Mouse (Mus musculus) forebrain, embryonic 12.5 days (tissue): ENCODE results near the gene Syngr4. TPM values are rescaled to one million over a fixed set of nuclear protein-coding genes. Genes with fewer than 3 reads are reported as not detected.
"Not testable (repeated sequence)": the region's sequence is repeated elsewhere in the genome, so short reads cannot be mapped to it uniquely, and the experiment has no call there.

Experiments
- ATAC-seq: fragments of 200-750 bp; cut with Nextera tagmentation; 2 replicates; pipeline ENCODE4 v1.8.0; 2017; ENCODE audit warnings: moderate TSS enrichment; ENCODE audit not compliant: low FRiP score
- H3K27ac ChIP-seq: fragments of 300-500 bp; sonication (generic); 2 replicates; pipeline ENCODE4 v1.5.1; 2016; ENCODE audit warnings: mild to moderate bottlenecking
- H3K27me3 ChIP-seq: fragments of 300-500 bp; sonication (generic); 2 replicates; pipeline ENCODE4 v1.6.1; 2016; ENCODE audit warnings: mild to moderate bottlenecking
- H3K36me3 ChIP-seq: fragments of 300-500 bp; sonication (generic); replicated peaks from 2 replicates; pipeline ENCODE4 v1.6.1; 2016; ENCODE audit warnings: mild to moderate bottlenecking
- H3K4me1 ChIP-seq: fragments of 300-500 bp; sonication (generic); 2 replicates; pipeline ENCODE4 v1.6.1; 2016
- H3K4me2 ChIP-seq: fragments of 300-500 bp; sonication (generic); 2 replicates; pipeline ENCODE4 v1.6.1; 2016; ENCODE audit warnings: mild to moderate bottlenecking, moderate library complexity
- H3K4me3 ChIP-seq: fragments of 300-500 bp; sonication (generic); replicated peaks from 2 replicates; pipeline ENCODE4 v1.5.1; 2016; ENCODE audit warnings: mild to moderate bottlenecking
- H3K9ac ChIP-seq: fragments of 300-500 bp; sonication (generic); 2 replicates; pipeline ENCODE4 v1.6.1; 2016; ENCODE audit warnings: mild to moderate bottlenecking
- H3K9me3 ChIP-seq: fragments of 300-500 bp; sonication (generic); 2 replicates; pipeline ENCODE4 v1.6.1; 2016
- WGBS: fragments of 180-500 bp; shearing (Covaris S2); methylation state at CpG from one replicate; pipeline ENCODE4 v1.1.7; 2016; 5-methylcytosine and 5-hydroxymethylcytosine counted together
- polyA plus RNA-seq: library from polyadenylated mRNA; unstranded; fragments of >200 nt; fragmentation: Nextera tagmentation; extraction: Ambion mirVana; gene quantifications from 2 replicates; pipeline ENCODE4 v1.2.1, GENCODE M21; 2016

The Syngr4 gene
- polyA plus RNA-seq, 1 experiment from 2014 or later = 0.88 TPM

DNA sequence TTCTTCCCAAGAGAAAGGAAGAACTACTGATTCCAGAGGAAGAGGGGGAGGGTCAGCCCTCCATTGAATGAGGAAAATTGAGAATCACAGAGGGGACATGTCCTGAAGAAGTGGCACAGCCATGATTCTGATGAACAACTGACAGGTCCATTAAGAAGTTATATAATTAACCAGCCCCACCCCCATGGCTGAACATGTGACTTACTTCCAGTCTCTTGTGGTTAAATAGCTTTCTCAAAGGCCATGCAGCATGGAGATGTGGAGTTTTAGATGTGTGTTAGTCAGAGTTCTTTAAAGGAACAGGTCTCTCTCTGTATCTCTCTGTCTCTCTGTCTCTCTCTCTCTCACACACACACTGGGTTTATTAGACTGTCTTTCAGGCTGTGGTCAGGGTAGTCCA is 11.9 kb upstream of the Syngr4 start:
- ATAC-seq = no peak
- H3K36me3 ChIP-seq = peaks cover 17% of the 10 kb centered on the region
- no peak overlapping the region for H3K9ac ChIP-seq
- no peaks in the 10 kb centered on the region for H3K9me3 ChIP-seq
- H3K4me3 ChIP-seq = no peak overlapping the region
- no peak overlapping the region for H3K4me2 ChIP-seq
- no peak overlapping the region for H3K27ac ChIP-seq
- H3K4me1 ChIP-seq = no peaks in the 10 kb centered on the region
- H3K27me3 ChIP-seq = no peaks in the 10 kb centered on the region

DNA sequence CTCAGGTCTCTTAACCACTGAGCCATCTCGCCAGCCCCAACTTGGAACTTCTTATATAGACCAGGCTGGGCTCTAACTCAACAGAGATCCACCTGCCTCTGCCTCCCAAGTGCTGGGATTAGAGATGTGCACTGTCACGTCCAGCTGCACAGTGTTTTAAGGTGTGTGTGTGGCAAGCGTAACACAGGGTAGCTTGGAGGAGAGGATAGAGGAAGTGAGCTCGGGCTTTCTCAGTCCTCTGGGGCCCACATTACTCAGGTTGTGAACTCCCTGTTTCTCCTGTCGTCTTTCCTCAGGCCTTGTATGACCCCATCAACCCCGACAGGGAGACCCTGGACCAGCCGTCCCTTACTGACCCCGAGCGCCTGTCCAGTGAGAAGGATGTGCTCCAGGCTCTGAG is 10.1 kb upstream of the Syngr4 start:
- WGBS = 92% methylated on average over 9 of the region's 9 CpGs
- no peak overlapping the region for H3K27ac ChIP-seq
- H3K9me3 ChIP-seq = no peaks in the 10 kb centered on the region
- H3K4me2 ChIP-seq = no peak overlapping the region
- no peak overlapping the region for H3K4me3 ChIP-seq
- peaks cover 17% of the 10 kb centered on the region for H3K36me3 ChIP-seq
- no peak for ATAC-seq
- no peaks in the 10 kb centered on the region for H3K27me3 ChIP-seq
- H3K4me1 ChIP-seq = no peaks in the 10 kb centered on the region
- no peak overlapping the region for H3K9ac ChIP-seq

DNA sequence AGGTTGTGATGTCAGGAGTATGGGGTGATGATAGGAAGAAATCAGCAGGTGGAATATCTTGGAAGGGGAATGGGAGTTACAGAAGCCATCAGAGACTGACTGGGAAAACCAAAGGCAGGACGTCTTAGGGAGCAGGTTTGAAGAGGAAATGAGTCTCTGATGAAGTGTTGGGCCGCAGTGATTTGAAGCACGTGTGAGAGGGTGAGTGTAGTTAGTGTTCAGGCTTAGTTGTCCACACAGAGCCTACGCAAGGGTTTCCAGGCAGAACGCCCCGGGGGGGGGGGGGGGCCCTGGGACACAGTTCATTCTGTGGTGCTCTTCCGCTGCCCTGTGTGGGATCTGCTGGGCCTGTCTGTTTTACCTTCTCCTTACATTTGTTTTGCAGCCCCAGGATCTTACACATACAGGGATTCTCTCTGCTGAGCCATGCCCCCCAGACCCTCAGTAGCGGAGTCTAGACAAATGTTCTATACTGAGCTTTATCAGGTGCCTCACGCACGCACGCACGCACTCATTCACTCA is 6.0 kb upstream of the Syngr4 start:
- WGBS = 87% methylated on average over 12 of the region's 12 CpGs
- H3K27me3 ChIP-seq = no peaks in the 10 kb centered on the region
- no peaks in the 10 kb centered on the region for H3K9me3 ChIP-seq
- H3K4me1 ChIP-seq = peaks cover 5% of the 10 kb centered on the region
- no peaks in the 10 kb centered on the region for H3K36me3 ChIP-seq
- H3K27ac ChIP-seq = no peak overlapping the region
- no peak overlapping the region for H3K4me3 ChIP-seq
- no peak overlapping the region for H3K9ac ChIP-seq
- H3K4me2 ChIP-seq = no peak overlapping the region
- ATAC-seq = no peak

DNA sequence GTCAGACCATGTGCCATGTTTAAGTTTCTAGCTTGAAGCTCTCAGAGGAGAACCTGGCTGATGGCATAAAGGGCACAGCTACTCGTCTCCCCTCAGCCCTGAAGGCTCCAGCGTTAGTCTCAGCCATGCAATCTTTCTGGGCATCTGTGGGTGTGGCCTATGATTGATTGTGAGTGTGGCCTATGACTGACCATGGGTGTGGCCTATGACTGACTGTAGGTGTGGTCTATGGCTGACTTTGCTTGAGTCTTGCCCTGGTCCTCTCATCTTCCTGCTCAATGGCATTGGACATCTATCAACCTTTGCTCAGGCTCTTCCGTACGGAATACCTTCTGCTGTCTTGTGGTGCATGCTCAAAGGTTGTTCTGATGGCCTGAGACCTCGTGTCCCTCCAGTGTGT is 5.0 kb upstream of the Syngr4 start:
- Histone ChIP-seq H3K4me2 (no peak overlapping the region), H3K9me3 (no peaks in the 10 kb centered on the region), H3K36me3 (no peaks in the 10 kb centered on the region), H3K27ac (no peak overlapping the region), H3K4me1 (peaks cover 11% of the 10 kb centered on the region), H3K27me3 (no peaks in the 10 kb centered on the region), H3K4me3 (no peak overlapping the region), H3K9ac (no peak overlapping the region)
- 72% methylated on average over 5 of the region's 5 CpGs for WGBS
- ATAC-seq = no peak

DNA sequence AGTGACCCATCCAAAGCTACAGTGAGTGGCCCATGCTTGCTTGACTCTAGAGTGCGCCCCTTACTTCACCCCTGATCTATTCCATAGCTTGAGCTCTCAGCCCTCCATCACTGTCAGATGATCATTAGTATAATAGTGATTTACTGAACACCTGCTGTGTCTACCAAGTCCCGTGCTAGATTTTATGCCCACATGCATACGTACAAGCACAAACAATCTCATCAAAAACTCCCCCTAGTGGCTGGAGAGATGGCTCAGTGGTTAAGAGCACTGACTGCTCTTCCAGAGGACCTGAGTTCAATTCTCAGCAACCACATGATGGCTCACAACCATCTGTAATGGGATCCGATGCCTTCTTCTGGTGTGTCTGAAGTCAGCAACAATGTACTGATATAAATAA is 1.6 kb upstream of the Syngr4 start:
- not testable (repeated sequence) for H3K9ac ChIP-seq
- 57% methylated on average over 4 of the region's 4 CpGs for WGBS

DNA sequence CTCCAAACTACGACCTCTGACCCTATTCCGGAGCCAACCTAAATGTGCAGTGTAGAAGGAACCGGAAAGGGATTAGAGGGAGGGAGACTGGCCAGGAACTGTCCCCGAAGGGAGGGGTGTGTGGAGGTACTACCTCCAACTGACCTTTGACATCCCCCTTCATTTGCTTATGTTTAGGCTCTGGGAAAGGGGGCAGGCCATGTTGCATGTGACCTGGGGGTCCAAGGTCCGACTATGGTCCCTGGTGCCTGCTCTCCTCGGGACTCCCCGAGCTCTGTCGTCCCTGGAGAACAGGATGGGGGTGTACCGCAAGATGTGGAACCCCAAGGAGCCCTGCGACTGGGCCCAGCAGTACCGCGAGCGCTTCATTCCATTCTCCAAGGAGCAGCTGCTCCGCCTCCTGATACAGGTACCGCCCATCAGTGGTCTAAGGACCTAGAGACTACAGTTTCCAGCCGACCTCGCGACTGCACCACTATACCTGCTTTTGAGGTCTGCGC is 794 bp upstream of the Syngr4 start:
- peak; percentile 49 for ATAC-seq
- H3K9ac ChIP-seq = peak overlapping the region; percentile 65
- 1% methylated on average over 19 of the region's 19 CpGs for WGBS
- H3K4me2 ChIP-seq = peak overlapping the region; percentile 85
- peaks cover 16% of the 10 kb centered on the region for H3K4me1 ChIP-seq
- H3K27me3 ChIP-seq = peaks cover 9% of the 10 kb centered on the region
- H3K9me3 ChIP-seq = no peaks in the 10 kb centered on the region
- H3K36me3 ChIP-seq = no peaks in the 10 kb centered on the region
- H3K27ac ChIP-seq = peak overlapping the region; percentile 56
- H3K4me3 ChIP-seq = peak overlapping the region; percentile 48

More for the DNA sequence above, 1.6 kb upstream of the Syngr4 start:
- H3K27ac ChIP-seq, ATAC-seq, H3K27me3 ChIP-seq, H3K4me3 ChIP-seq, H3K9me3 ChIP-seq, H3K36me3 ChIP-seq: not testable (repeated sequence)
- Histone ChIP-seq H3K4me1 (peaks cover 16% of the 10 kb centered on the region), H3K4me2 (peak overlapping the region; percentile 85)

DNA sequence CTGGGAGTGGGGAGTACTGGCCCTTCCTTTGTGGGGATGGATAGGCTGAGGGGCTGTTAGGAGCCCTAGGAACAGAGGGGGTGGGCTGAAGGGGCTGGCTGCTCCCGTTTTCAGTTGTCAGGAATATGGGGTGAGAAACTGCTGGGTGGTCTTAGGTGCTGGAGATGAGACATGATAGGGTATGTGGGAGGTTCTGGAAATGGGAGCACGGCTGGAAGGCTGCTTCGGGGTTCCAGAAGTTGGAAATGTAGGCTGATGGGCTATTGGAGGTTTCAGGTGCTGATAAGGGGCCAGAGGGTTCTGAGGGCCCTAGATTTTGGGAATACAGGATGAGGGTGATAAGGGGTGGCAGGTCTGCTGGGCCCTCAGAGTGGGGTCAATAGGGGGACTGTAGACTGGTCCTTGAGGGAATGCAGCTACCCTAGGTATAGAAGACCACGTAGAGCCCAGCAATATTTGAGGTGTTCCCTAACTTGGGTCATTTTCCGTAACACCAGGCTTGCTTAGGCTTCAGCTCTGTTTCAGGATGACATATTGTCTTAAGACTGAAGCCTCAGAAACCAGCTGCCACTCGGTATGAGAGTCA is 490 bp downstream of the Syngr4 start:
- peaks cover 16% of the 10 kb centered on the region for H3K4me1 ChIP-seq
- peak overlapping the region; percentile 85 for H3K4me2 ChIP-seq
- H3K9me3 ChIP-seq = no peaks in the 10 kb centered on the region
- no peak overlapping the region for H3K9ac ChIP-seq
- 85% methylated on average over 6 of the region's 6 CpGs for WGBS
- H3K36me3 ChIP-seq = no peaks in the 10 kb centered on the region
- peak; percentile 37 for ATAC-seq
- no peak overlapping the region for H3K27ac ChIP-seq
- H3K27me3 ChIP-seq = peaks cover 9% of the 10 kb centered on the region
- peak overlapping the region; percentile 48 for H3K4me3 ChIP-seq

DNA sequence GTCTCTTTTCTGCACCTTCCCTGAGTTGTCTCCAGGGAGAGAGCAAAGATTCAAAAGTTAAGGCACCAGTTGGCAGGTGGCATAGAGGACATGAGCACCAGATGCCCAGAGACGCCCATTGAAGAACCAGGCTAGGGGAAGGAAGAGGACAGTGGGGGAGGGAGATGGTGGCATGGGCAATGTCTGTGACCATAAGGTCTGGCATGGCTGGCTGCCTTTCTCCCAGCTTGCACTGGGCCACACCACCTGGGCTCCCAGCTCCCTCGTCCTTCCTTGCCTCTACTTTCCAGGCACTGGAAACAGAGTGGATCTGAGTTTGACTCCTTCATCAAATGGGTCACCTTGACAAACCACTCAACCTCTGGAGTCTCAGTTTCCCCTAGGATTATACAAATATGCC is 3.9 kb downstream of the Syngr4 start:
- Histone ChIP-seq H3K4me1 (peaks cover 11% of the 10 kb centered on the region), H3K27ac (no peak overlapping the region), H3K36me3 (no peaks in the 10 kb centered on the region), H3K4me3 (no peak overlapping the region), H3K9me3 (no peaks in the 10 kb centered on the region), H3K9ac (no peak overlapping the region), H3K27me3 (peaks cover 9% of the 10 kb centered on the region), H3K4me2 (no peak overlapping the region)
- WGBS = 86% methylated on average over 2 of the region's 2 CpGs
- no peak for ATAC-seq

DNA sequence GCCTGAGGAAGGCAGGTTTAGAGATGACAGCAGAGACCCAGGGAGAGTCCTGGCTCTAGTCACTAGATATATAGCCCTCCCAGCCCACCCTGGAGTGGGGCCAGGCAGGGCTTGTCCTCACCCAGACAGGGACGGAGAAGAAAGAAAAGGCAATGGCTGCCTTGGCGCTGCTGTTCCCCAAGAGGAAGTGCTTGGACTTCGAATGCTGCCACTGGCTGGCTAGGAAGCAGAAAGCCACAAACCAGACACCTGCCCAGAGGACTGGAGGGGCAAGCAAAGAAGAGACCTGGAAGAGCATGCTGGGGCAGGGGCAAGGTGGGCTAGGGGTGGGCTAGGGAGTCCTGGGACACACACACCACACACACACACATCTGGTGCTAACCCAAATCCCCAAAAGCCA is 9.3 kb downstream of the Syngr4 start:
- H3K4me2 ChIP-seq = no peak overlapping the region
- H3K36me3 ChIP-seq = peaks cover 34% of the 10 kb centered on the region
- WGBS = 63% methylated on average over 3 of the region's 3 CpGs
- no peak overlapping the region for H3K27ac ChIP-seq
- no peak for ATAC-seq
- no peak overlapping the region for H3K9ac ChIP-seq
- H3K9me3 ChIP-seq = no peaks in the 10 kb centered on the region
- H3K27me3 ChIP-seq = 0 out of 2 replicates have a peak, but pooled peaks cover 4% of the 10 kb centered on the region
- no peak overlapping the region for H3K4me3 ChIP-seq
- no peaks in the 10 kb centered on the region for H3K4me1 ChIP-seq

DNA sequence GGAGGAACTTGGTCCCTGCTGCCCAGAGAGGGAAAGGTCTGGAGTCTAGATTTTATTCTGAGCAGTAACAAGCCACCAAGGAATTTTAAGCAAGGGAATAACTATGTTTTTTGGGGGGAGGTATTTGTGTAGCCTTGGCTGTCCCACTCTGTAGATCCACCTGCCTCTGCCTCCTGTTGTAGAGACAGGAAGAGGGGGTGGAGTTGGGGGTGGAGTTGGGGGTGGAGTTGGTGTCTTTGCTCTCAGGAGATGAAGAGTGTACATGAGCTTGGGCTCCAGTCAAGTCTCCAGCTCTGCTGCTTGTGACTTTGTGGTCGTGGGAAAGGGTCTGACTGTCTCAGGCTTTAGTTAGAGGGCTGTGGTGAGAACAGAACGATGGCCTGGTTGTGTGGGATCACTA is 15.5 kb downstream of the Syngr4 start:
- Histone ChIP-seq H3K9me3 (no peaks in the 10 kb centered on the region), H3K36me3 (peaks cover 94% of the 10 kb centered on the region), H3K9ac (no peak overlapping the region), H3K4me1 (no peaks in the 10 kb centered on the region), H3K27me3 (no peaks in the 10 kb centered on the region), H3K4me2 (no peak overlapping the region), H3K4me3 (no peak overlapping the region), H3K27ac (no peak overlapping the region)
- ATAC-seq = no peak
- 86% methylated on average over 2 of the region's 2 CpGs for WGBS

DNA sequence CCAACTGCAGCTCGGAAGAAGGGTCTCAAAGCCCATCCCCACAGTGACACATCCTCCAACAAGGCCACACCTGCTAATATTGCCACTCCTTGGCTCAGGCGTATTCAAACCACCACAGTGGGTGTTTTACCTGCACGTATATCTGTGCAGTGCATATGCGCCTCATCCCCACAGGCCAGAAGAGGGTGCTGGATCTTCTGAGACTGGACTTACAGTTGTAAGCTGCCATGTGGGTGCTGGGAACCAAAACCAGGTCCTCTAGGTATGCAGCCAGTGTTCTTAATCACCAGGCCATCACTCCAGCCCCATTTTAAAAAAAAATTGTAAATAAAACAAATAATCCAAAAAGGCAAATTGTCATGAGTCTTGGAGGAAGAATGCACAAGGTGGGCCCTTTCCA is 16.0 kb downstream of the Syngr4 start:
- no peak overlapping the region for H3K4me3 ChIP-seq
- H3K36me3 ChIP-seq = peaks cover 97% of the 10 kb centered on the region
- H3K4me2 ChIP-seq = no peak overlapping the region
- no peak for ATAC-seq
- 97% methylated on average over 4 of the region's 4 CpGs for WGBS
- H3K27ac ChIP-seq = no peak overlapping the region
- no peaks in the 10 kb centered on the region for H3K4me1 ChIP-seq
- no peaks in the 10 kb centered on the region for H3K27me3 ChIP-seq
- no peaks in the 10 kb centered on the region for H3K9me3 ChIP-seq
- no peak overlapping the region for H3K9ac ChIP-seq

DNA sequence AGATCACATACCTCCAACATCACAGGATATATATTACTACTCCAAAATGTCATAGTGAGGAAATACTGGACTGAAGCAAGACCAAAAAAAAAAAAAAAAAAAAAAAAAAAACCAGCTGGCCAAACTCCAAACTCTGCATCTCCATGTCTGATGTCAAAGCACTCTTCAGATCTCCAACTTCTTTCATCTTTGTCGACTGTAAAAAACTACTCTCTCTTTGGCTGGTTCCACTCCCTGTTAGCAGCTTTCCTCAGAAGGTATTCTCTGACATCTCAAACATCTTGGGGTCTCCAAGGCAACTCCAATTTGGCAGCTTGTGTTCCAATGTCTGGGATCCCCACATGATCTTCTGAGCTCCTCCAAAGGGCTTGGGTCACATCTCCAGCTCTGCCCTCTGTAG is 18.2 kb downstream of the Syngr4 start, which contains the start of gene Grin2d:
Grin2d (minus strand) TSS at position 101 of the 400 bp plus-strand sequence.
- peaks cover 85% of the 10 kb centered on the region for H3K36me3 ChIP-seq
- not testable (repeated sequence) for ATAC-seq, H3K4me2 ChIP-seq, H3K9ac ChIP-seq, H3K27me3 ChIP-seq, H3K4me3 ChIP-seq, H3K9me3 ChIP-seq, H3K27ac ChIP-seq
- H3K4me1 ChIP-seq = peaks cover 16% of the 10 kb centered on the region
- WGBS = 96% methylated on average over 1 of the region's 1 CpGs

DNA sequence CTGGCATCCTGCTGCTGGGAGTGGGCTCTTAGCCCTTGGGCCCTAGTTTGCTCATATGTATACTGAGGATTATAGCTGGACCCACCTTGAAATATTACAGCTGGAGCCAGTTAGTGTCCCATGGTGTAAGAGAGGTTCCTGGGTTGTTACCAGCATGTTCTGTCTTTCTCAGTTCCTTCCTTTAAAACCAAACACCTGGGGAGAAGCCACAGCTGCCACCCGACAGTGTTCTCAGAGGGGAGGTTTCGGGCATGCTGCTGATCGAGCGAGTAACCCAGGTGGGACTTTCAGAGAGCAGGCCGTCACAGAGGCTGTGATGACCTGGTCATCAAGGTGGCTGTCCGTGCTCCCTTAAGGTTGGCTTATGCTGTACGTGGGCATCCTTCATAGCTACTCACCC is 19.6 kb downstream of the Syngr4 start:
- peaks cover 2% of the 10 kb centered on the region for H3K27me3 ChIP-seq
- 97% methylated on average over 7 of the region's 7 CpGs for WGBS
- no peak overlapping the region for H3K27ac ChIP-seq
- H3K36me3 ChIP-seq = peaks cover 71% of the 10 kb centered on the region
- no peak overlapping the region for H3K9ac ChIP-seq
- H3K4me1 ChIP-seq = peaks cover 16% of the 10 kb centered on the region
- no peaks in the 10 kb centered on the region for H3K9me3 ChIP-seq
- no peak overlapping the region for H3K4me3 ChIP-seq
- H3K4me2 ChIP-seq = no peak overlapping the region
- ATAC-seq = no peak
